Mouse (Mus musculus) hindbrain, embryonic 11.5 days (tissue): ENCODE data around the gene Mterf2. TPM values are rescaled to one million over a fixed set of nuclear protein-coding genes. Genes with fewer than 3 reads are reported as not detected.

Experiments used
- ATAC-seq: fragments of 200-750 bp; cut with Nextera tagmentation; 2 replicates; pipeline ENCODE4 v1.8.0; 2017; ENCODE audit warnings: mild to moderate bottlenecking, moderate TSS enrichment, moderate library complexity; ENCODE audit not compliant: low FRiP score
- DNase-seq: peaks from one replicate; pipeline ENCODE4 v3.0.0-alpha.2; 2015; ENCODE audit warnings: low spot score
- H3K27ac ChIP-seq: fragments of 300-500 bp; sonication (generic); 2 replicates; pipeline ENCODE4 v1.5.1; 2014; ENCODE audit warnings: mild to moderate bottlenecking, low read depth, low read length
- H3K27me3 ChIP-seq: fragments of 300-500 bp; sonication (generic); 2 replicates; pipeline ENCODE4 v1.6.1; 2014; ENCODE audit warnings: mild to moderate bottlenecking, low read length, moderate library complexity, mixed read lengths; ENCODE audit not compliant: control insufficient read depth, insufficient read depth
- H3K36me3 ChIP-seq: fragments of 300-500 bp; sonication (generic); 2 replicates; pipeline ENCODE4 v1.6.1; 2014; ENCODE audit warnings: mild to moderate bottlenecking, low read length, moderate library complexity, mixed read lengths; ENCODE audit not compliant: control insufficient read depth, insufficient read depth
- H3K4me1 ChIP-seq: fragments of 300-500 bp; sonication (generic); replicated peaks from 2 replicates; pipeline ENCODE4 v1.6.1; 2014; ENCODE audit warnings: low read length, mixed read lengths; ENCODE audit not compliant: control insufficient read depth, insufficient read depth
- H3K4me2 ChIP-seq: fragments of 300-500 bp; sonication (generic); replicated peaks from 2 replicates; pipeline ENCODE4 v1.6.1; 2014; ENCODE audit warnings: mild to moderate bottlenecking, low read depth, low read length
- H3K4me3 ChIP-seq: fragments of 300-500 bp; sonication (generic); 2 replicates; pipeline ENCODE4 v1.5.1; 2014; ENCODE audit warnings: low read depth, low read length
- H3K9ac ChIP-seq: fragments of 300-500 bp; sonication (generic); 2 replicates; pipeline ENCODE4 v1.6.1; 2014; ENCODE audit warnings: low read depth, low read length
- H3K9me3 ChIP-seq: fragments of 300-500 bp; sonication (generic); 2 replicates; pipeline ENCODE4 v1.6.1; 2016; ENCODE audit warnings: low read length; ENCODE audit not compliant: control insufficient read depth
- WGBS: fragments of 180-500 bp; shearing (Covaris S2); extraction: QIAGEN DNeasy Blood & Tissue Kit; methylation state at CpG from one replicate; pipeline ENCODE4 v1.1.7; 2014; 5-methylcytosine and 5-hydroxymethylcytosine counted together
- polyA plus RNA-seq: library from polyadenylated mRNA; unstranded; fragments of >200 nt; fragmentation: Nextera tagmentation; extraction: Ambion mirVana; gene quantifications from 2 replicates; pipeline ENCODE4 v1.2.1, GENCODE M21; 2014

Mterf2 gene
- 35.7 and 37.4 TPM in 2 replicates for polyA plus RNA-seq

DNA sequence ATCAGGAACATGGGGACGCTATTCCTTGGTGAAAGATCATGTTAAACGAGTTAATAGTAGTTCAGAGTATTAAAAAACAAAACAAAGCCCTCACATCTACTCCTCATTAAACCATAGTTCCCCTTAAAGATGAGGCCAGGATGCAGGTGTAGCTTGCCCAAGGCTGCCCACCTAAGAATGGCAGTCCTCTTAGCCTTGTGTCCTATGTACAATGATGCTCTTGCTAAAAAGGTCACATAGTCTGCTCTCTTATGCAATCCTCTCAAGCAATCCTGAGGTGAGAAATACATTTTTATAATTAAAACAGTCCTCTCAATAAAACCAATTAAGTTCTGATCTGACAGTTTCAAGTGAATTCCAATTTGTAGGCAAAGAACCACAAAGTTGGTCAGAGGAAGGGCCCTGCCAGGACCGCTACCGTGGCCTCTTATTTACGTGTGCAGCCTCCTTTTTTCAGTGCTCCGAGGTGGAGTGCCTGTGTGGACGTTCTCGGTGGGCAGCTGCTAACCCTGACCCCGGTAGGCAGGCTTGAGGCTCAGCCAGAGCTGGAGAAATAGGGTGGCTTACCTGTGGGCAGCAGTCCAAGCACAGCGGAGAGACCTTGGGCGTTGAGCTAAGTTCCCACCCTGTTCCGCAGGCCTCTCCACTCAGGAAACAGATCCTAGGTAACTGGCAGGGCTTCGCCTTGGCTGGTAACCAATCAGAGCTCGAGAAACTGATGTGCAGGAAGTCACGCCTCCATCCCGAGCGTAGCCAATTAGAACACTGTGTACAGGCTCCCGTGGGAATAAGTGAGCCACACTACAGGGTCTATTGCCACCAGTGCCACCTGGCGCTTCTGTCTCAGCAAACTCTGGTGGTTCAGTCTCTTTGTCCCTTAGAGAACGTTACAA, at the start of gene Mterf2:
Gene Mterf2, minus strand, starts transcription at position 633 of the 893 bp plus-strand sequence.
- peak within 1 kb of the TSS; percentile 47 for H3K4me2 ChIP-seq
- no peaks in the 10 kb centered on the region for H3K36me3 ChIP-seq
- peak within 1 kb of the TSS; percentile 28 for H3K9ac ChIP-seq
- no peaks in the 10 kb centered on the region for H3K4me1 ChIP-seq
- H3K9me3 ChIP-seq, result no peaks in the 10 kb centered on the region
- DNase-seq (peak; percentile 94), ATAC-seq (peak; percentile 99)
- WGBS, result 7% methylated on average over 20 of the region's 20 CpGs
- peak within 1 kb of the TSS; percentile 38 for H3K4me3 ChIP-seq
- no peak within 1 kb of the TSS for H3K27ac ChIP-seq
- H3K27me3 ChIP-seq, result no peaks in the 10 kb centered on the region

DNA sequence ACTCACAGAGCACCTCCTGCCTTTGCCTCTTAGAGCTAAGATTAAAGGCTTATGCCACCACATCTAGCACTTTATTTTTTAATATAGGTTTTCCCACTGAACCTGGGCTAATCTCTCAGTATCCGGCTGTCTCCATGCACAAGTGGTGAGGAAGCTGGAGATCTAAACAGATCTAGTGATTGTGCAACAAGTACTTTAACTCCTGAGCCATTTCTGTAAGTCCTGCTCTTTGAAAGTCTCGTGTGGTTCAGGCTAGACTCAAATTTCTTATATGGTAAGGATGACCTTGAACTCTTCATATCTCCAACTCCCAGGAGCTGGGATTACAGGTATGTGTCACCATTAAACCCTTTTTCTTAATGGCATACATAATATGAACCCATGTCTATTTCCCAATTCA, 48.8 kb upstream of the Mterf2 start:
- no peak for ATAC-seq
- WGBS, result 85% methylated on average over 2 of the region's 2 CpGs
- Histone ChIP-seq H3K9me3 (no peaks in the 10 kb centered on the region), H3K27me3 (no peaks in the 10 kb centered on the region), H3K4me1 (no peaks in the 10 kb centered on the region), H3K4me3 (no peak overlapping the region), H3K9ac (no peak overlapping the region), H3K36me3 (no peaks in the 10 kb centered on the region), H3K27ac (no peak overlapping the region), H3K4me2 (no peak overlapping the region)
- DNase-seq, result no peak

GRCm38 (mm10) chr10:85165306-85165705, 37.5 kb upstream of the Mterf2 start:
- no peak for ATAC-seq
- H3K4me2 ChIP-seq, result no peak overlapping the region
- DNase-seq, result no peak
- H3K36me3 ChIP-seq, result no peaks in the 10 kb centered on the region
- H3K27me3 ChIP-seq, result no peaks in the 10 kb centered on the region
- no peak overlapping the region for H3K9ac ChIP-seq
- 90% methylated on average over 5 of the region's 5 CpGs for WGBS
- H3K9me3 ChIP-seq, result no peaks in the 10 kb centered on the region
- H3K4me1 ChIP-seq, result no peaks in the 10 kb centered on the region
- H3K27ac ChIP-seq, result no peak overlapping the region
- no peak overlapping the region for H3K4me3 ChIP-seq

- Histone ChIP-seq H3K27ac (no peak overlapping the region), H3K4me3 (no peak overlapping the region), H3K27me3 (no peaks in the 10 kb centered on the region), H3K9ac (no peak overlapping the region), H3K9me3 (no peaks in the 10 kb centered on the region), H3K4me1 (no peaks in the 10 kb centered on the region), H3K4me2 (no peak overlapping the region), H3K36me3 (no peaks in the 10 kb centered on the region)
- ATAC-seq (no peak), DNase-seq (no peak)
- WGBS, result 94% methylated on average over 13 of the region's 13 CpGs
These were observed 37.0 kb upstream of the Mterf2 start for GRCm38 (mm10) chr10:85164791-85165190.

- ATAC-seq (no peak), DNase-seq (no peak)
- H3K4me2 ChIP-seq, result no peak overlapping the region
- H3K27me3 ChIP-seq, result no peaks in the 10 kb centered on the region
- no peaks in the 10 kb centered on the region for H3K9me3 ChIP-seq
- 78% methylated on average over 5 of the region's 5 CpGs for WGBS
- no peak overlapping the region for H3K9ac ChIP-seq
- no peaks in the 10 kb centered on the region for H3K4me1 ChIP-seq
- no peak overlapping the region for H3K27ac ChIP-seq
- no peaks in the 10 kb centered on the region for H3K36me3 ChIP-seq
- H3K4me3 ChIP-seq, result no peak overlapping the region
These were observed 34.0 kb upstream of the Mterf2 start for GRCm38 (mm10) chr10:85161745-85162351.

- no peak for ATAC-seq
- DNase-seq, result no peak
- H3K4me3 ChIP-seq, result no peak overlapping the region
- no peaks in the 10 kb centered on the region for H3K4me1 ChIP-seq
- H3K4me2 ChIP-seq, result no peak overlapping the region
- no peak overlapping the region for H3K9ac ChIP-seq
- H3K36me3 ChIP-seq, result no peaks in the 10 kb centered on the region
- no peak overlapping the region for H3K27ac ChIP-seq
- no peaks in the 10 kb centered on the region for H3K27me3 ChIP-seq
- H3K9me3 ChIP-seq, result no peaks in the 10 kb centered on the region
- 91% methylated on average over 1 of the region's 1 CpGs for WGBS
These were observed 32.3 kb upstream of the Mterf2 start for GRCm38 (mm10) chr10:85159989-85160619.

- no peaks in the 10 kb centered on the region for H3K27me3 ChIP-seq
- DNase-seq, result no peak
- H3K4me2 ChIP-seq, result no peak overlapping the region
- ATAC-seq, result no peak
- H3K9ac ChIP-seq, result no peak overlapping the region
- H3K4me1 ChIP-seq, result no peaks in the 10 kb centered on the region
- no peak overlapping the region for H3K27ac ChIP-seq
- H3K36me3 ChIP-seq, result no peaks in the 10 kb centered on the region
- 88% methylated on average over 7 of the region's 7 CpGs for WGBS
- H3K9me3 ChIP-seq, result no peaks in the 10 kb centered on the region
- no peak overlapping the region for H3K4me3 ChIP-seq
These were observed 29.6 kb upstream of the Mterf2 start for GRCm38 (mm10) chr10:85157451-85157850.

DNA sequence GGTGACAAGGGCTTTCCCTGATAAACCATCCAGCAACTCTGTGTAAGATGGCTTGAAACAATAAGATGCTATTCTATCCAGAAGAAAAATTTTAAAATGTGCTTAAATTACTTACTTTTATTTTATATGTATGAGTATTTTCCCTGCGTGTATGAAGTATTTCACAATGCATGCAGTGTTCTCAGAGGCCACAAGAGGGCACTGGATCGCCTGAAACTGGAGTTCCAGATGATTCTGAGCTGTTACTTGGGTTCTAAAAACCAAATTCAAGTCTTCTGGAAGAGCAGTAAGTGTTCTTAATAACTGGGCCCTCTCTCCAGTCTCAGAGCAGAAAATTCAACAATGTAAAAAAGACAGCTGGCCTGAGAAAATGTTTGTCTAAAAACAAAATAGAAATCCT, 26.4 kb upstream of the Mterf2 start:
- DNase-seq (peak; percentile 74), ATAC-seq (no peak)
- Histone ChIP-seq H3K36me3 (no peaks in the 10 kb centered on the region), H3K9me3 (no peaks in the 10 kb centered on the region), H3K27ac (no peak overlapping the region), H3K4me1 (no peaks in the 10 kb centered on the region), H3K4me2 (no peak overlapping the region), H3K9ac (no peak overlapping the region), H3K4me3 (no peak overlapping the region), H3K27me3 (no peaks in the 10 kb centered on the region)
- 15% methylated on average over 2 of the region's 2 CpGs for WGBS
